Mouse (Mus musculus) heart, postnatal 36 days (tissue): ENCODE measurements around the gene 2310030G06Rik. TPM values are rescaled to one million over a fixed set of nuclear protein-coding genes. Genes with fewer than 3 reads are reported as not detected.

Experiments used
- DNase-seq, 2 experiments: peaks; one replicate each; pipeline ENCODE4 v3.0.0; 2021 to 2022
- intact Hi-C: fragments of 180-260 bp; cut with DNase I; formaldehyde crosslinking; loops from one replicate; pipeline ENCODE4 v1.15.1; 2025
- total RNA-seq, 2 experiments: library from RNA; stranded (reverse); gene quantifications; 2 replicates each; pipeline ENCODE4 v1.2.3; 2021

The 2310030G06Rik gene
- total RNA-seq, 2 experiments from 2014 or later, result 2.5 to 5.5 TPM

GRCm38 (mm10) chr9:50714188-50714587, 32.1 kb downstream of the 2310030G06Rik start:
- DNase-seq, result no peak
- intact Hi-C loops, result no loop called here

- intact Hi-C loops, result no loop called here
- DNase-seq, result no peak
Observed at GRCm38 (mm10) chr9:50711337-50711736, 35.0 kb downstream of the 2310030G06Rik start.

- intact Hi-C loops, result loop anchor here (1.0 to 2.0 kb wide), 2 partner anchors 26 to 60 kb away; partner anchors contain the start of gene Fdxacb1
- DNase-seq, result peak in 1 of 2 experiments; percentile 34
Observed at GRCm38 (mm10) chr9:50709108-50709507, 37.2 kb downstream of the 2310030G06Rik start.

GRCm38 (mm10) chr9:50704907-50705306, 41.4 kb downstream of the 2310030G06Rik start:
- no peak for DNase-seq
- intact Hi-C loops, result no loop called here

GRCm38 (mm10) chr9:50700921-50701691, 45.2 kb downstream of the 2310030G06Rik start:
- DNase-seq, result no peak
- intact Hi-C loops, result no loop called here

- DNase-seq, result peak; percentile 41 to 62
- intact Hi-C loops, result loop anchor here (5.0 kb wide), 2 partner anchors 39 to 309 kb away; partner anchors contain the start of genes Dixdc1 and Sik2
Observed at GRCm38 (mm10) chr9:50698418-50699409, 47.6 kb downstream of the 2310030G06Rik start.

- intact Hi-C loops, result loop anchor here (5.0 kb wide), 2 partner anchors 40 to 310 kb away; partner anchors contain the start of genes Dixdc1 and Sik2
- peak; percentile 68 to 70 for DNase-seq
Observed at GRCm38 (mm10) chr9:50697706-50698041, 48.7 kb downstream of the 2310030G06Rik start.

GRCm38 (mm10) chr9:50696851-50697705, 49.3 kb downstream of the 2310030G06Rik start:
- intact Hi-C loops, result loop anchor here (5.0 kb wide), 2 partner anchors 40 to 310 kb away; partner anchors contain the start of genes Dixdc1 and Sik2
- DNase-seq, result no peak

GRCm38 (mm10) chr9:50695153-50695552, 51.2 kb downstream of the 2310030G06Rik start:
- intact Hi-C loops, result loop anchor here (5.0 kb wide), 2 partner anchors 42 to 312 kb away; partner anchors contain the start of genes Dixdc1 and Sik2

GRCm38 (mm10) chr9:50693631-50694030, 52.7 kb downstream of the 2310030G06Rik start:
- intact Hi-C loops, result no loop called here

More at GRCm38 (mm10) chr9:50695153-50695552, 51.2 kb downstream of the 2310030G06Rik start:
- DNase-seq, result no peak

GRCm38 (mm10) chr9:50692626-50693580, 53.4 kb downstream of the 2310030G06Rik start:
- no peak for DNase-seq
- intact Hi-C loops, result no loop called here

More at GRCm38 (mm10) chr9:50693631-50694030, 52.7 kb downstream of the 2310030G06Rik start:
- DNase-seq, result peak in 1 of 2 experiments; percentile 19

Other genes starting within 250 kb of the 2310030G06Rik start
- 10 to 100 TPM; 26.0 to 31.2 TPM for gene Pts, start 217.8 kb downstream of the 2310030G06Rik start, total RNA-seq
- gene Il18, start 191.7 kb downstream of the 2310030G06Rik start, total RNA-seq, result 1 to 10 TPM in 1 of 2 experiments, under 1 TPM in 1; 0.84 to 1.8 TPM
- gene Bco2, start 191.4 kb downstream of the 2310030G06Rik start, total RNA-seq, result under 1 TPM; 0.42 to 0.49 TPM
- gene Tex12, start 185.2 kb downstream of the 2310030G06Rik start, total RNA-seq, result not detected
- 100 to 1,000 TPM; 693 to 712 TPM for gene Sdhd, start 142.7 kb downstream of the 2310030G06Rik start, total RNA-seq
- 100 to 1,000 TPM; 271 to 284 TPM for gene Timm8b, start 142.6 kb downstream of the 2310030G06Rik start, total RNA-seq
- gene Pih1d2, start 129.2 kb downstream of the 2310030G06Rik start, total RNA-seq, result under 1 TPM in 1 of 2 experiments, not detected in 1; 0.65 TPM
- 10 to 100 TPM; 13.0 to 16.5 TPM for gene Nkapd1, start 129.1 kb downstream of the 2310030G06Rik start, total RNA-seq
- 100 to 1,000 TPM; 399 to 460 TPM for gene Dlat, start 86.8 kb downstream of the 2310030G06Rik start, total RNA-seq
- gene Dixdc1, start 7.0 kb downstream of the 2310030G06Rik start, total RNA-seq, result 1 to 10 TPM; 4.2 to 7.4 TPM
- gene Cryab, start 4.8 kb upstream of the 2310030G06Rik start, total RNA-seq, result 1,000 to 10,000 TPM; 2,657 to 2,874 TPM
- gene Hspb2, start 5.8 kb upstream of the 2310030G06Rik start, total RNA-seq, result 100 to 1,000 TPM; 132 to 137 TPM
- gene Fdxacb1, start 21.7 kb upstream of the 2310030G06Rik start, total RNA-seq, result 1 to 10 TPM; 6.0 to 6.6 TPM
- 1 to 10 TPM; 8.9 to 10.0 TPM for gene Alg9, start 28.5 kb upstream of the 2310030G06Rik start, total RNA-seq
- gene 1110032A03Rik, start 29.0 kb upstream of the 2310030G06Rik start, total RNA-seq, result 10 to 100 TPM in 1 of 2 experiments, 1 to 10 TPM in 1; 8.8 to 11.9 TPM
- 10 to 100 TPM; 11.4 to 12.5 TPM for gene Ppp2r1b, start 98.8 kb upstream of the 2310030G06Rik start, total RNA-seq